Mouse (Mus musculus) embryonic facial prominence, embryonic 13.5 days (tissue): ENCODE data around the gene Zbtb7b. TPM values are rescaled to one million over a fixed set of nuclear protein-coding genes. Genes with fewer than 3 reads are reported as not detected.

Source experiments
- ATAC-seq: fragments of 200-750 bp; cut with Nextera tagmentation; 2 replicates; pipeline ENCODE4 v1.8.0; 2017; ENCODE audit warnings: low read depth; ENCODE audit not compliant: insufficient number of reproducible peaks, insufficient read depth, low FRiP score, low TSS enrichment
- H3K27ac ChIP-seq: fragments of 300-500 bp; sonication (generic); 2 replicates; pipeline ENCODE4 v1.5.1; 2015; ENCODE audit warnings: moderate library complexity, mild to moderate bottlenecking, inconsistent platforms
- H3K27me3 ChIP-seq: fragments of 300-500 bp; sonication (generic); 2 replicates; pipeline ENCODE4 v1.6.1; 2015; ENCODE audit warnings: mild to moderate bottlenecking, inconsistent platforms
- H3K36me3 ChIP-seq: fragments of 300-500 bp; sonication (generic); 2 replicates; pipeline ENCODE4 v1.6.1; 2015; ENCODE audit warnings: mild to moderate bottlenecking, inconsistent platforms
- H3K4me1 ChIP-seq: fragments of 300-500 bp; sonication (generic); 2 replicates; pipeline ENCODE4 v1.6.1; 2015; ENCODE audit warnings: inconsistent platforms
- H3K4me2 ChIP-seq: fragments of 300-500 bp; sonication (generic); 2 replicates; pipeline ENCODE4 v1.6.1; 2015; ENCODE audit warnings: moderate library complexity, mild to moderate bottlenecking, inconsistent platforms
- H3K4me3 ChIP-seq: fragments of 300-500 bp; sonication (generic); 2 replicates; pipeline ENCODE4 v1.5.1; 2015; ENCODE audit warnings: mild to moderate bottlenecking, inconsistent platforms
- H3K9ac ChIP-seq: fragments of 300-500 bp; sonication (generic); 2 replicates; pipeline ENCODE4 v1.6.1; 2015; ENCODE audit warnings: mild to moderate bottlenecking, inconsistent platforms
- H3K9me3 ChIP-seq: fragments of 300-500 bp; sonication (generic); 2 replicates; pipeline ENCODE4 v1.6.1; 2016; ENCODE audit warnings: inconsistent platforms
- WGBS: fragments of 180-500 bp; shearing (Covaris S2); methylation state at CpG from one replicate; pipeline ENCODE4 v1.1.7; 2015; ENCODE audit warnings: mixed read lengths; 5-methylcytosine and 5-hydroxymethylcytosine counted together
- polyA plus RNA-seq: library from polyadenylated mRNA; unstranded; fragments of >200 nt; fragmentation: Nextera tagmentation; extraction: Ambion mirVana; gene quantifications from 2 replicates; pipeline ENCODE4 v1.2.1, GENCODE M21; 2015

Gene Zbtb7b
- polyA plus RNA-seq, 1 experiment from 2014 or later = 1.7 TPM

DNA sequence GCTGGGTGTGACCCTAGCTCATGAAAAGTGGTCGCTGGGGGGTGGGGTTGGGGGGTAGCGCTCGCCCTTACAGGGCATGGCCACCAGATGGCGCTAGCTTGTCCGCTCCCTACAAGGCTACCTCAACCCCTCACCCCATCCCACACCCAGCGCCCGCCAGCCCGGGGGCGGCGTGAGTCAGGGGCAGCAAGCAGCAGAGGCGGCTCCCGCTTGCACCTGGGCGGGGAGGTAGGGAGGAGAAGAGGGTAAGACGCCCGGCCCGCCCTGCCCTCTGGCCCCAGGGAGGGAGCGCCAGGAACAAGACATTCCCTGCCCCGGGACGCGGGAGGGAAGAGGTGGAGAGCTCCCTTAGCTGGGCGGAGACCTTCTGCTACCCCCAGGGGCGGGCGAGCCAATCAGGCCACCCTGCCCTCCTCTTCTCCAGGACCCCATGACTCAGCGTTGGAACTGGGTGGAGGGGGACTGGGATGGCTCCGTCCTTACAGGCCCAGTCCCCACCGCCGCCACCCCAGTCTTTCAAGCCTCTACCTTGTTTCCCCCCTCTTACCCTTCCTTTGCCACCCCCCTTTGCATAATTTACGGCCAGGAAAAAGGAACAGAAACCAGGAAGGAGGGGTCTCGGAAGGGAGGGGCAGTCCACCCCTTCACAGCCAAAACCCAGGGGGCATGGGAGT lies 16.0 kb downstream of the Zbtb7b start:
- WGBS = under 1% methylated on average over 28 of the region's 29 CpGs
- Histone ChIP-seq H3K4me2 (peak overlapping the region; percentile 71), H3K27ac (peak overlapping the region; percentile 51), H3K36me3 (peaks cover 5% of the 10 kb centered on the region; the same call in 1 of the 2 replicates), H3K4me1 (peaks cover 14% of the 10 kb centered on the region), H3K4me3 (peak overlapping the region; percentile 55), H3K9me3 (no peaks in the 10 kb centered on the region), H3K9ac (peak overlapping the region; percentile 75), H3K27me3 (no peaks in the 10 kb centered on the region)
- ATAC-seq = peak; percentile 78

DNA sequence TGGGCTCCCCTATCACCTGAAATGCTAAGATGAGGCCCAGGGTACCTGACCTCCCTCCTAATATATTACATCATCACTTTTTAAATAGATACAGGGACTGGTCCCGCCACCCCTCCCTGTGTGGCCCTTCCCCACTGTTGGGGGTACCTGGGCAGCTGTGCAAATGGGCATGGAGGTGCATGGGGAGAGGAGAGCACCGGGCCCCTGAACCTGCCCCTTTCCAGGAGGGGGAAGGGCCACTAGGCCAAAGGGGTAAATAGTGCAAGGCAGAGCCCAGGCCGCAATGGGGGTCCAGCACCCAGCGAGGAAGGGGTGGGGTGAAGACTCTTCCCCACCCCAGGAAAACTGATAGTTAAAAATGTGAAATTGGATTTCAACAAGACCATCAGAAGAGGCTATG lies 16.7 kb downstream of the Zbtb7b start:
- 79% methylated on average over 4 of the region's 4 CpGs for WGBS
- Histone ChIP-seq H3K9ac (no peak overlapping the region), H3K4me3 (peak overlapping the region; percentile 55), H3K36me3 (peaks cover 5% of the 10 kb centered on the region; the same call in 1 of the 2 replicates), H3K27ac (0 out of 2 replicates have a peak overlapping the region, but pooled peaks have one; percentile 51), H3K4me2 (peak overlapping the region; percentile 71), H3K27me3 (no peaks in the 10 kb centered on the region), H3K9me3 (no peaks in the 10 kb centered on the region), H3K4me1 (peaks cover 14% of the 10 kb centered on the region)
- ATAC-seq = no peak

DNA sequence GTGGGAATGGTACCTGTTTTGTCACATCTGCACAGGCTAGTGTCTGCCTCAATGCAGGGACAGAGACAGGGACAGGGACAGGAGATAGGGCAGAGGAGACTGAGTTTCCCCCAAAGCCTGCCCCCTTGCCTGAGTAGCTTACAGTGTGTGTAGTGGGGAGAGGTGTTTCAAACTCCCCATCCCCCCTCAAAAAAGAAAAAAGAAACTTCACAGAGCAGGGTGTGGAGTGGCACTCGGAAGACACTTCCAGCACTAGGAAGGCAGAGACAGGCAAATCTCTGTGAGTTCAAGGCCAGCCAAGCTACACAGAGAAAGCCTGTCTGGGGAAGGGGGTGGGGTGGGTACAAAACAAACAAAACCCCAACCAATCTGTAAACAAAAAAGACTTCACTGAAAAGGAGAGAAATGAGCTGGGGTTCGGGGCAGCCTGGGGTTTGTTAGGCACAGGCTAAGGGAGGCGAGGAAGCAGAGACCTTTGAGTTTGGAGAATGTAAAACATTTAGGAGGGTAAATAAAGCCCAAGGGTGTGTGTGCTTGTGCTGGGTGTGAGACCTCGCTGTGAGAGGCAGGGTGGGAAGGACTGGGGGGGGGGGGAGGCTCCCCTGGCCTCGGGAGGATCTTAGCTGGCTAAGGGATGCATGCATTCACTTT lies 20.9 kb downstream of the Zbtb7b start:
- H3K4me1 ChIP-seq = peaks cover 8% of the 10 kb centered on the region
- H3K9me3 ChIP-seq = no peaks in the 10 kb centered on the region
- H3K4me3 ChIP-seq = no peak overlapping the region
- no peak overlapping the region for H3K9ac ChIP-seq
- H3K27me3 ChIP-seq = no peaks in the 10 kb centered on the region
- no peak for ATAC-seq
- H3K4me2 ChIP-seq = no peak overlapping the region
- H3K36me3 ChIP-seq = no peaks in the 10 kb centered on the region
- 40% methylated on average over 5 of the region's 5 CpGs for whole genome bisulfite sequencing
- no peak overlapping the region for H3K27ac ChIP-seq

DNA sequence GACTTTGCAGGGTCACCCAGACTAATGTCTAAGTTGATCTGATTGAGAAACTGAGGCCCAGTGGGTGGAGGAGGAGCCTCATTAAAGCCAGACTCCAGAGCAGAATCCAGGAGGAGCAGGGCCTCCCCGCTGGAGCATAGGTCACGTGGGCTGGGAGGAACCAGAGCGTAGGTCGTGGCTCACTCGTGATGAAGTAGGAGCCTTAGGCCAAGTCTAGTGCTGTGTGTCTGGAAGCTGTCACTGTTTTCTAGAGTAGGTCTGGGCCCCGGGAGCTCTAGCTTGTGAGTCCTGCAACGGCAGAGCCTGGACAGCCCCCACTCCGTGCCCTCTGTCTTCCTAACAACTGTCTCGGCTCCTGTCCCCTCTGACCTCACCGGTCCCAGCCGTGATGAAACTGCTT lies 27.2 kb downstream of the Zbtb7b start:
- no peaks in the 10 kb centered on the region for H3K36me3 ChIP-seq
- H3K9me3 ChIP-seq = no peaks in the 10 kb centered on the region
- ATAC-seq = no peak
- no peak overlapping the region for H3K9ac ChIP-seq
- 57% methylated on average over 11 of the region's 11 CpGs for WGBS
- 0 out of 2 replicates have a peak, but pooled peaks cover 4% of the 10 kb centered on the region for H3K4me1 ChIP-seq
- H3K27me3 ChIP-seq = no peaks in the 10 kb centered on the region
- H3K27ac ChIP-seq = no peak overlapping the region
- H3K4me3 ChIP-seq = no peak overlapping the region
- H3K4me2 ChIP-seq = no peak overlapping the region

DNA sequence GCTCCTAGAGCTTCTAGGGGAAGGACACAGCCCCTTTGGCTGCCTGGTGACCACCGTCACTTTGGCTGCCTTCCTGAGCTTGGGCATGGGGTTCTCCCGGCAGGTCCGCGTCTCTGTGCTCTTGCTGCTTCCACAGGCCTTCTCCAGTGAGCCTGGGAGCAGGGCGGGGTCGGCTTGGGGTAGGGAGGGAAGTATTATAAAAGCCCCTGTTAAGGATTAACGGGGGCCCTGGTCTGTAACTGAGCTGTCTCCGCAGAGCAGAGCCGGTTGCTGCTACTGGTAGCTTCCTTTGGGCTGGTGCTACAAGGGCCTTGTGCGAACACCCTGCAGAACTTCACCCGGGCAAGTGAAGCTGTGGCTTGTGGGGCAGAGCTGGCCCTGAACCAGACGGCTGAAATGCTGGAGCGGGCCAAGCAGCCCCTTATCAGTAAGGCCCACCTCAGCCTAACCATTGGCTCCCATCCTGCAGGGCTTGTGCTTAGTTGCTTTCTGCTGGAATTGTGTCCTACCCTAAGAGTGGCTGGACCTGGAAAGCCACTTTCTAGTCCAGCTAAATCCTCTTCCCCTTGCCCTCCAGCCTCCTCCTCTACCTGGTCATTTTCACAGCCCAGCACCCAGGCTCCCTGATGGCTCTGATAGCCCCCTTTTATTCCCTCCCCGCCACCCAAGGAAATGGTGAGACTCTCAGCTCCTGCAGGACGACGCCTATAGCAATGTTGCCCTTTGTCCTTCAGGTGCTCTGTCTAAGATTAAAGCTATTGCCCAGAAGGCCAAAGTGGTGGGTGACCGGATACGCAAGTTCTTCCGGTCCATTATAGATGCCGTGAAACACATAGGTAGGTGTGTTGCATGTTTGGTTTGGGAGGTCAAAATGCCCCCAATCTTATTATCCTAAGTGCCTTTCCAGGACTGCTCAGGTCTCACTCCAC lies 28.8 kb downstream of the Zbtb7b start:
- Histone ChIP-seq H3K9ac (no peak overlapping the region), H3K27me3 (no peaks in the 10 kb centered on the region), H3K4me3 (no peak overlapping the region), H3K36me3 (no peaks in the 10 kb centered on the region), H3K27ac (no peak overlapping the region), H3K9me3 (no peaks in the 10 kb centered on the region), H3K4me1 (0 out of 2 replicates have a peak, but pooled peaks cover 4% of the 10 kb centered on the region), H3K4me2 (no peak overlapping the region)
- WGBS = 70% methylated on average over 20 of the region's 20 CpGs
- ATAC-seq = no peak

GRCm38 (mm10) chr3:89365153-89365485 lies 29.5 kb downstream of the Zbtb7b start, which contains the start of gene Dcst1:
TSS of gene Dcst1 (minus strand) at chr3:89365253.
- no peak for ATAC-seq
- Histone ChIP-seq H3K9ac (no peak within 1 kb of the TSS), H3K4me1 (0 out of 2 replicates have a peak, but pooled peaks cover 4% of the 10 kb centered on the region), H3K36me3 (no peaks in the 10 kb centered on the region), H3K4me3 (no peak within 1 kb of the TSS), H3K9me3 (no peaks in the 10 kb centered on the region), H3K27ac (no peak within 1 kb of the TSS), H3K27me3 (no peaks in the 10 kb centered on the region), H3K4me2 (no peak within 1 kb of the TSS)
- 90% methylated on average over 11 of the region's 11 CpGs for WGBS

GRCm38 (mm10) chr3:89364631-89365030 lies 29.9 kb downstream of the Zbtb7b start:
- Histone ChIP-seq H3K4me2 (no peak overlapping the region), H3K27ac (no peak overlapping the region), H3K4me3 (no peak overlapping the region), H3K4me1 (0 out of 2 replicates have a peak, but pooled peaks cover 4% of the 10 kb centered on the region), H3K36me3 (no peaks in the 10 kb centered on the region), H3K27me3 (no peaks in the 10 kb centered on the region), H3K9me3 (no peaks in the 10 kb centered on the region), H3K9ac (no peak overlapping the region)
- WGBS = 60% methylated on average over 8 of the region's 8 CpGs
- no peak for ATAC-seq

DNA sequence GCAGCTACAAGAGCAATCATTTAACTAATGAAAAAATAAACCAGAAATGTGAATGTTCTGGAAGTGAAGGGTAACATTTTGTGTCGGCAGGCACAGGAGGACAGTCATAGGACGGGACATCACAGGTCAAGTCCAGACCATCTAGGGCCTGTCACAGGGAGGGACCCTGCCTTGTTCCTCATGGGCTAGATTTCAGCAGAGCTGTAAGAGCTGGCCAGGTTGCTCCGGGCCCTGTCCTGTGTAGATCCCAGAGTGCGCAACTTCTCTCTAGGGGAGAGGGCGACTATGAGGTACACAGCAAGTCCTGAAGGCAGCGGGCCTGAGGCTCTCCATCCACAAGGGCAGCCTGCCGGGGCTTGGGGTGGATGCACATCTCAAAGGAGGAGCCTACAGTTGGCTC lies 32.9 kb downstream of the Zbtb7b start, which contains the start of gene Dcst2:
TSS of gene Dcst2 (plus strand) at position 301 of the 400 bp plus-strand sequence.
- H3K27me3 ChIP-seq = no peaks in the 10 kb centered on the region

GRCm38 (mm10) chr3:89360237-89360636 lies 34.3 kb downstream of the Zbtb7b start:
- H3K9ac ChIP-seq = no peak overlapping the region
- no peak overlapping the region for H3K4me3 ChIP-seq
- no peak overlapping the region for H3K4me2 ChIP-seq
- no peak for ATAC-seq
- H3K4me1 ChIP-seq = no peaks in the 10 kb centered on the region
- 0 out of 2 replicates have a peak, but pooled peaks cover 4% of the 10 kb centered on the region for H3K27me3 ChIP-seq
- H3K9me3 ChIP-seq = no peaks in the 10 kb centered on the region
- H3K27ac ChIP-seq = no peak overlapping the region
- 73% methylated on average over 3 of the region's 3 CpGs for WGBS
- no peaks in the 10 kb centered on the region for H3K36me3 ChIP-seq

More for the DNA sequence above, 32.9 kb downstream of the Zbtb7b start, which contains the start of gene Dcst2:
- Histone ChIP-seq H3K4me3 (no peak within 1 kb of the TSS), H3K27ac (no peak within 1 kb of the TSS), H3K4me1 (0 out of 2 replicates have a peak, but pooled peaks cover 4% of the 10 kb centered on the region), H3K36me3 (no peaks in the 10 kb centered on the region), H3K9me3 (no peaks in the 10 kb centered on the region), H3K9ac (no peak within 1 kb of the TSS), H3K4me2 (no peak within 1 kb of the TSS)
- no peak for ATAC-seq
- WGBS = 81% methylated on average over 7 of the region's 7 CpGs

DNA sequence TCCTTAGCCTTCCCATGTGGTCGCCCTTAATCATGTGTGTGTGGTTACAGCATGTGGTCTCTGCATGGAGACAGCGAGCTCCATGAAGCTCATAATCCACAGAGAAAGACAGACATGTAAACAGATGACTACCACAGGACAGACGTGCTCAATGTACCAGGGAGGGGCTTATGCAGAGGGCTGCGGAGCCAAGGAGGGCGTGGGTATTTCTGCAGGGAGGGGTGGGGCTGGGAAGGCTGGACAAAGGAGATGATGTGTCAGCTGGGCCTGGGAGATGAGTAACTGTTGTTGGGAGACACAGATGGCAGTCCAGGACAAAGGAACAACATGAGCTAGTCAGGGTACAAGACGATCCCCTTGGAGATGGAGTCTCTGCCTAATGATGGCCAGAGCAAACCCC lies 34.9 kb downstream of the Zbtb7b start:
- ATAC-seq = no peak
- Histone ChIP-seq H3K4me2 (no peak overlapping the region), H3K9me3 (no peaks in the 10 kb centered on the region), H3K9ac (no peak overlapping the region), H3K4me3 (no peak overlapping the region), H3K27ac (no peak overlapping the region), H3K27me3 (0 out of 2 replicates have a peak, but pooled peaks cover 4% of the 10 kb centered on the region), H3K4me1 (0 out of 2 replicates have a peak, but pooled peaks cover 2% of the 10 kb centered on the region), H3K36me3 (no peaks in the 10 kb centered on the region)
- 69% methylated on average over 6 of the region's 6 CpGs for WGBS

DNA sequence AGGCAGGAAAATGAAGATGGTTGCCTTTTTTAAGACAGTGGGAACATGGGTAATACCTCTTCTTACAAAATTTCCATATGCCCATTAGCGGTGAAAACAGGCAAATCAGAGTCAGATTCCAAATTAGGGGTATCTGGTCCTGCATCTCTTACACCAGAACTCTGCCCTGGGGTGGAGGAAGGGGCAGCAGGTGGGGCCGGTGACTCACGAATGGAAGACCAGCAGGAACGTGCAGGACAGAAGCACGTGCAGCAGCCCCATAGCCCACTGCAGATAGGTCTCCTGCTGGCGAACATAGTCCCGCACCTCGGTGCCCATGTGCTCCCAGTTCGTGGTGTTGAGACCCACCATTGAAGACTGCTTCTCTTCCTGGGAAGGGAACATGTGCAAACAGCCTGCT lies 38.5 kb downstream of the Zbtb7b start:
- Histone ChIP-seq H3K36me3 (no peaks in the 10 kb centered on the region), H3K4me3 (no peak overlapping the region), H3K9ac (no peak overlapping the region), H3K27ac (no peak overlapping the region), H3K9me3 (no peaks in the 10 kb centered on the region), H3K4me1 (0 out of 2 replicates have a peak, but pooled peaks cover 2% of the 10 kb centered on the region), H3K27me3 (peaks cover 12% of the 10 kb centered on the region; the same call in 1 of the 2 replicates), H3K4me2 (no peak overlapping the region)
- no peak for ATAC-seq
- WGBS = 60% methylated on average over 9 of the region's 9 CpGs
